In genomic region chr4:133297801-133298238, GRCm38 (mm10) we compare ENCODE assay signal across 8 mouse cellular contexts. TPM values are rescaled to one million over a fixed set of nuclear protein-coding genes. Genes with fewer than 3 reads are reported as not detected.
DNase-seq lines count a peak whose midpoint lies in the region; ATAC-seq and TF ChIP-seq lines count a peak whose summit lies in the region.

No protein-coding gene starts in this region.

- no peaks in the 10 kb centered on the region for H3K9me3 ChIP-seq in forebrain, embryonic 15.5 days

- intact Hi-C loops in heart, postnatal 14 days (cut with DNase I) = loop anchor here (1.0 to 5.0 kb wide), 4 partner anchors 46 to 351 kb away; no protein-coding TSS in a partner anchor

- peak overlapping the region; percentile 93 for H3K27ac ChIP-seq in forebrain, embryonic 15.5 days (replicated peaks)

- no peak overlapping the region for H3K4me2 ChIP-seq in forebrain, embryonic 15.5 days (replicated peaks)

- no peak for TF ChIP-seq POLR2A in lung, adult 2 months (IDR thresholded peaks at IDR 0.05; ENCODE audit: borderline replicate concordance, extremely low read depth, low read depth, low read length)

- 0 out of 2 replicates have a peak overlapping the region, but pooled peaks have one; percentile 13 for H3K9ac ChIP-seq in forebrain, embryonic 15.5 days (replicated peaks)

- peak; percentile 54 for DNase-seq in ES-CJ7 (ENCODE audit: low read depth, low spot score)
- DNase-seq in cerebellum, adult 11-12 months = peak; percentile 91
- peak; percentile 86 to 91 for DNase-seq in heart, postnatal 14 days
- DNase-seq in layer of hippocampus, adult 18-20 months (ENCODE audit: low spot score in 2 of 2) = peak; percentile 81 to 91
- DNase-seq in lung, adult 2 months = peak; percentile 66
- DNase-seq in thymus, adult 18-20 months = peak; percentile 76 to 79

- H3K4me3 ChIP-seq in forebrain, embryonic 15.5 days = no peak overlapping the region
- H3K4me3 ChIP-seq in lung, adult 2 months (replicated peaks; ENCODE audit: extremely low read depth, low read depth, low read length) = no peak overlapping the region

- H3K36me3 ChIP-seq in forebrain, embryonic 15.5 days = peaks cover 35% of the 10 kb centered on the region

- peak; percentile 96 for TF ChIP-seq CTCF in lung, adult 2 months (IDR thresholded peaks at IDR 0.05; ENCODE audit: insufficient read depth, low read length)

- 3% methylated on average over 5 of the region's 5 CpGs for WGBS in forebrain, embryonic 15.5 days
- WGBS in lung, adult 2 months = 8% methylated on average over 5 of the region's 5 CpGs

- peak; percentile 75 for ATAC-seq in forebrain, embryonic 15.5 days (replicated peaks)
- peak; percentile 53 for ATAC-seq in neutrophil, adult 5-6 weeks (ENCODE audit: extremely low read depth, insufficient number of reproducible peaks, low FRiP score, poor library complexity, severe bottlenecking)

- H3K4me1 ChIP-seq in forebrain, embryonic 15.5 days = peaks cover 43% of the 10 kb centered on the region
- H3K4me1 ChIP-seq in lung, adult 2 months (ENCODE audit: control insufficient read depth, insufficient read depth, low read length) = no peaks in the 10 kb centered on the region

- no peaks in the 10 kb centered on the region for H3K27me3 ChIP-seq in forebrain, embryonic 15.5 days

RNA-seq across cellular contexts. Expression of gene Tmem222, which starts 20.2 kb away (rescaled TPM):
- 107 and 112 TPM in 2 replicates for polyA plus RNA-seq in forebrain, embryonic 15.5 days (2015; fragmentation: Nextera tagmentation; extraction: Ambion mirVana)
- 10 to 100 TPM; 25.1 to 27.0 TPM for total RNA-seq in heart, postnatal 14 days (2021)
- 10 to 100 TPM; 92.1 to 96.1 TPM for total RNA-seq in layer of hippocampus, adult 18-20 months (2021)
- polyA plus RNA-seq in lung, adult 2 months (2012; rRNA removed) = 58.1 and 71.6 TPM in 2 replicates
- total RNA-seq in neutrophil, adult 5-6 weeks (2017) = 17.1 and 18.0 TPM in 2 replicates

RNA-seq across cellular contexts. Expression of gene Sytl1, which starts 34.9 kb away (rescaled TPM):
- polyA plus RNA-seq in forebrain, embryonic 15.5 days (2015; fragmentation: Nextera tagmentation; extraction: Ambion mirVana) = 0.29 and 0.61 TPM in 2 replicates
- total RNA-seq in heart, postnatal 14 days (2021) = 1 to 10 TPM in 1 of 2 experiments, under 1 TPM in 1; 0.84 to 2.4 TPM
- total RNA-seq in layer of hippocampus, adult 18-20 months (2021) = 1 to 10 TPM in 1 of 2 experiments, under 1 TPM in 1; 0.68 to 1.6 TPM
- 7.4 and 23.0 TPM in 2 replicates for polyA plus RNA-seq in lung, adult 2 months (2012; rRNA removed)
- 2.9 and 5.0 TPM in 2 replicates for total RNA-seq in neutrophil, adult 5-6 weeks (2017)

RNA-seq across cellular contexts. Expression of gene Wdtc1, which starts 55.5 kb away (rescaled TPM):
- 16.2 and 18.1 TPM in 2 replicates for polyA plus RNA-seq in forebrain, embryonic 15.5 days (2015; fragmentation: Nextera tagmentation; extraction: Ambion mirVana)
- total RNA-seq in heart, postnatal 14 days (2021) = 10 to 100 TPM; 65.7 to 70.6 TPM
- 10 to 100 TPM; 79.6 to 83.1 TPM for total RNA-seq in layer of hippocampus, adult 18-20 months (2021)
- polyA plus RNA-seq in lung, adult 2 months (2012; rRNA removed) = 49.1 and 50.3 TPM in 2 replicates
- total RNA-seq in neutrophil, adult 5-6 weeks (2017) = 23.0 and 26.6 TPM in 2 replicates

RNA-seq across cellular contexts. Expression of gene Map3k6, which starts 57.2 kb away (rescaled TPM):
- polyA plus RNA-seq in forebrain, embryonic 15.5 days (2015; fragmentation: Nextera tagmentation; extraction: Ambion mirVana) = 1.7 and 1.8 TPM in 2 replicates
- total RNA-seq in heart, postnatal 14 days (2021) = 10 to 100 TPM; 22.4 to 22.5 TPM
- 1 to 10 TPM; 5.6 to 6.9 TPM for total RNA-seq in layer of hippocampus, adult 18-20 months (2021)
- 27.9 and 38.2 TPM in 2 replicates for polyA plus RNA-seq in lung, adult 2 months (2012; rRNA removed)
- total RNA-seq in neutrophil, adult 5-6 weeks (2017) = 1.0 and 2.9 TPM in 2 replicates
